Mouse (Mus musculus): ENCODE data around the gene Apon.

DNA sequence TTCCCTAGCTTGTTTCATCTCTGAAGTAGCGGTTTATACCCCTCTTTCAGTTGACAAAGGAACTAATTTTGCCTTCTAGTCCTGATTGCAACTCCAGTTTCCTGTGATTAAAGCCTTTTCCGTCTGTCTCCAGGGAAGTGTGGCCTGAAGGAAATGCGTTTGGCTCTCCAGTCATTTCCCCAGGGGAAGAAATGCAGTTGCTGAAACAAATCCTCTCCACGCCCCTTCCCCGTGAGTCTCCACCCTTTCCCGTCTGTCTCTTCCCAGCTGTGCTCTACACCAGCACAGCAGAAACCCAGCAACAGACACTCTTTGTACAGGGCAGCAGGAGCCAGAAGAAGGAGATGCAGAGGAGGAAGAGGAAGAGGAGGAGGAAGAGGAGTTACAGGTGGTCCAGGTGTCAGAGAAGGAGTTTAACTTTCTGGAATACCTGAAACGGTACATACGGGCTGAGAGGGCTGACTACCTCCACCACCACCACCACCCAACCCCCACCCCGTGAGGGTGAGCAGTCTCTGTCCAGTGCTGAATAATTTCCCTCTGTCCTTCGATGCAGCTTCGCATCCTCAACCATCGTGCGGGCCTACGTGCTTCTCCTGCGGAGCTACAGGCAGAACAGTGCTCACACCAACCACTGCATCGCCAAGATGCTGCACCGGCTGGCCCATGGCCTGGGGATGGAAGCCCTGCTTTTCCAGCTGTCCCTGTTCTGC is 6.7 kb upstream of the Apon start:
- TF ChIP-seq CTCF (IDR thresholded peaks at IDR 0.05; ENCODE audit: extremely low read depth, insufficient read depth, low read length) (no peak), POLR2A (IDR thresholded peaks at IDR 0.05; ENCODE audit: extremely low read depth, insufficient read depth, low read length) (no peak)
